Mouse (Mus musculus) limb, embryonic 14.5 days (tissue): ENCODE results near the gene Hist1h2bh. TPM values are rescaled to one million over a fixed set of nuclear protein-coding genes. Genes with fewer than 3 reads are reported as not detected.
A peak's percentile ranks its signal among the peaks of the same experiment; 100 is the strongest.

Source experiments
- ATAC-seq: fragments of 200-750 bp; cut with Nextera tagmentation; 2 replicates; pipeline ENCODE4 v1.8.0; 2017; ENCODE audit warnings: low read depth, moderate number of reproducible peaks, moderate TSS enrichment; ENCODE audit not compliant: low FRiP score
- DNase-seq: peaks from one replicate; pipeline ENCODE4 v3.0.0-alpha.2; 2015; ENCODE audit warnings: low spot score
- H3K27ac ChIP-seq: fragments of 300-500 bp; sonication (generic); replicated peaks from 2 replicates; pipeline ENCODE4 v1.5.1; 2014; ENCODE audit warnings: low read depth, mild to moderate bottlenecking, low read length, moderate library complexity, mixed read lengths
- H3K27me3 ChIP-seq: fragments of 300-500 bp; sonication (generic); 2 replicates; pipeline ENCODE4 v1.6.1; 2014; ENCODE audit warnings: low read length, mixed read lengths; ENCODE audit not compliant: control insufficient read depth, insufficient read depth
- H3K36me3 ChIP-seq: fragments of 300-500 bp; sonication (generic); 2 replicates; pipeline ENCODE4 v1.6.1; 2014; ENCODE audit warnings: mild to moderate bottlenecking, low read length, moderate library complexity, mixed read lengths; ENCODE audit not compliant: control insufficient read depth, insufficient read depth
- H3K4me1 ChIP-seq: fragments of 300-500 bp; sonication (generic); 2 replicates; pipeline ENCODE4 v1.6.1; 2014; ENCODE audit warnings: antibody characterized with exemption, low read length, mixed read lengths; ENCODE audit not compliant: control insufficient read depth, insufficient read depth
- H3K4me2 ChIP-seq: fragments of 300-500 bp; sonication (generic); replicated peaks from 2 replicates; pipeline ENCODE4 v1.6.1; 2014; ENCODE audit warnings: low read depth, mild to moderate bottlenecking, low read length, moderate library complexity; ENCODE audit not compliant: severe bottlenecking
- H3K4me3 ChIP-seq: fragments of 300-500 bp; sonication (generic); replicated peaks from 2 replicates; pipeline ENCODE4 v1.5.1; 2014; ENCODE audit warnings: low read length
- H3K9ac ChIP-seq: fragments of 300-500 bp; sonication (generic); 2 replicates; pipeline ENCODE4 v1.6.1; 2014; ENCODE audit warnings: mild to moderate bottlenecking, low read depth, low read length, moderate library complexity; ENCODE audit not compliant: severe bottlenecking
- H3K9me3 ChIP-seq: fragments of 300-500 bp; sonication (generic); 2 replicates; pipeline ENCODE4 v1.6.1; 2016; ENCODE audit warnings: low read length; ENCODE audit not compliant: control insufficient read depth
- POLR2A ChIP-seq: fragments of 200-500 bp; IDR thresholded peaks from 2 replicates; pipeline ENCODE4 v1.8.0; 2012; ENCODE audit warnings: inconsistent platforms, mild to moderate bottlenecking, moderate library complexity, borderline replicate concordance; ENCODE audit not compliant: insufficient read depth, insufficient read length; ENCODE audit errors: extremely low read depth
- WGBS: fragments of 180-500 bp; shearing (Covaris S2); extraction: QIAGEN DNeasy Blood & Tissue Kit; methylation state at CpG from one replicate; pipeline ENCODE4 v1.1.7; 2014; 5-methylcytosine and 5-hydroxymethylcytosine counted together
- polyA plus RNA-seq, 2 experiments: library from polyadenylated mRNA; depleted of rRNA in 1 of 2; stranded (reverse) in 1 of 2; unstranded in 1 of 2; fragments of >200 nt; fragmentation: Nextera tagmentation in 1 of 2; extraction: Ambion mirVana in 1 of 2; gene quantifications; 2 replicates each; pipeline versions ENCODE4 v1.2.1 to v1.2.3; 2012 to 2014

Hist1h2bh gene
- polyA plus RNA-seq, 2 experiments = 0.48 to 5.2 TPM

- Histone ChIP-seq H3K4me3 (peak overlapping the region; percentile 52), H3K27ac (peak overlapping the region; percentile 84), H3K4me2 (peak overlapping the region; percentile 73), H3K4me1 (0 out of 2 replicates have a peak, but pooled peaks cover 4% of the 10 kb centered on the region), H3K36me3 (no peaks in the 10 kb centered on the region), H3K9ac (peak overlapping the region; percentile 49), H3K9me3 (no peaks in the 10 kb centered on the region), H3K27me3 (no peaks in the 10 kb centered on the region)
- under 1% methylated on average over 19 of the region's 19 CpGs for WGBS
- TF ChIP-seq POLR2A = no peak
- DNase-seq (peak; percentile 85), ATAC-seq (peak; percentile 76)
These were observed 26.2 kb downstream of the Hist1h2bh start for GRCm38 (mm10) chr13:23516822-23517602.

- H3K27ac ChIP-seq = no peak overlapping the region
- no peaks in the 10 kb centered on the region for H3K27me3 ChIP-seq
- no peak for TF ChIP-seq POLR2A
- 0 out of 2 replicates have a peak, but pooled peaks cover 4% of the 10 kb centered on the region for H3K4me1 ChIP-seq
- whole genome bisulfite sequencing = 51% methylated on average over 15 of the region's 15 CpGs
- DNase-seq (no peak), ATAC-seq (no peak)
- peak overlapping the region; percentile 52 for H3K4me2 ChIP-seq
- no peaks in the 10 kb centered on the region for H3K36me3 ChIP-seq
- peak overlapping the region; percentile 52 for H3K4me3 ChIP-seq
- no peaks in the 10 kb centered on the region for H3K9me3 ChIP-seq
- peak overlapping the region; percentile 41; the same call in 1 of the 2 replicates for H3K9ac ChIP-seq
These were observed 27.2 kb downstream of the Hist1h2bh start for GRCm38 (mm10) chr13:23515826-23516620.

- DNase-seq (no peak), ATAC-seq (no peak)
- Histone ChIP-seq H3K9ac (no peak overlapping the region), H3K27me3 (no peaks in the 10 kb centered on the region), H3K4me1 (0 out of 2 replicates have a peak, but pooled peaks cover 4% of the 10 kb centered on the region), H3K27ac (no peak overlapping the region), H3K36me3 (no peaks in the 10 kb centered on the region), H3K9me3 (no peaks in the 10 kb centered on the region), H3K4me3 (no peak overlapping the region), H3K4me2 (no peak overlapping the region)
- WGBS = 83% methylated on average over 5 of the region's 5 CpGs
- no peak for TF ChIP-seq POLR2A
These were observed 27.9 kb downstream of the Hist1h2bh start for GRCm38 (mm10) chr13:23515281-23515680.

- TF ChIP-seq POLR2A = no peak
- Histone ChIP-seq H3K4me1 (0 out of 2 replicates have a peak, but pooled peaks cover 4% of the 10 kb centered on the region), H3K4me2 (no peak overlapping the region)
These were observed 29.7 kb downstream of the Hist1h2bh start for GRCm38 (mm10) chr13:23513517-23513916.

GRCm38 (mm10) chr13:23510127-23510526 is 33.1 kb downstream of the Hist1h2bh start:
- Histone ChIP-seq H3K4me3 (no peak overlapping the region), H3K36me3 (no peaks in the 10 kb centered on the region), H3K27me3 (no peaks in the 10 kb centered on the region), H3K4me1 (0 out of 2 replicates have a peak, but pooled peaks cover 6% of the 10 kb centered on the region), H3K9me3 (no peaks in the 10 kb centered on the region), H3K27ac (no peak overlapping the region), H3K9ac (no peak overlapping the region), H3K4me2 (no peak overlapping the region)
- ATAC-seq (no peak), DNase-seq (no peak)
- no peak for TF ChIP-seq POLR2A
- 32% methylated on average over 1 of the region's 1 CpGs for WGBS

More at GRCm38 (mm10) chr13:23513517-23513916, 29.7 kb downstream of the Hist1h2bh start:
- no peak overlapping the region for H3K9ac ChIP-seq
- H3K4me3 ChIP-seq = no peak overlapping the region
- no peaks in the 10 kb centered on the region for H3K9me3 ChIP-seq
- H3K36me3 ChIP-seq = no peaks in the 10 kb centered on the region
- no peak for DNase-seq
- no peak for ATAC-seq
- no peaks in the 10 kb centered on the region for H3K27me3 ChIP-seq
- no peak overlapping the region for H3K27ac ChIP-seq
- WGBS = 90% methylated on average over 1 of the region's 1 CpGs
